Mouse (Mus musculus): ENCODE measurements around the gene Mark2. TPM values are rescaled to one million over a fixed set of nuclear protein-coding genes. Genes with fewer than 3 reads are reported as not detected.

The Mark2 gene
- total RNA-seq, 2 experiments from 2014 or later = 63.5 to 64.0 TPM

DNA sequence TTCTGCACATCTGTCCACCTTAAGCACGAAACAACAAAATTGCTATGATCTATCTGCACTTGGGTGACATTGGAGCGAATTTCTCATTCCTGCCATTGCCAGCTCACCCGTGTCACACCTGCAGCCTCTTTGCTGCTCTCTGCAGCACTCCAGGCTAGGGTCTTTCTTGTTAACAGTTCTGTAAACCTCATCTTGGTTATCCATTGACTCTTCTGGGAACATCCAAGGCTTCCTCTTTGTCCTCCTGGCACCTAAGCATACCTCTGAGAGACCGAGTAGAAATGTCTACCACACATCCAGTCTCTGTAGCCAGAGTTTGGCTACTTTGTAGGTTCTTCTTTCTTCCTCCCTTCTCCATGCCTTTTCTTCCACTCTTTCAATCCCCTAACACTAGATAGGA is 45.7 kb downstream of the Mark2 start:
- DNase-seq (ENCODE audit: low spot score in 2 of 2) = no peak

DNA sequence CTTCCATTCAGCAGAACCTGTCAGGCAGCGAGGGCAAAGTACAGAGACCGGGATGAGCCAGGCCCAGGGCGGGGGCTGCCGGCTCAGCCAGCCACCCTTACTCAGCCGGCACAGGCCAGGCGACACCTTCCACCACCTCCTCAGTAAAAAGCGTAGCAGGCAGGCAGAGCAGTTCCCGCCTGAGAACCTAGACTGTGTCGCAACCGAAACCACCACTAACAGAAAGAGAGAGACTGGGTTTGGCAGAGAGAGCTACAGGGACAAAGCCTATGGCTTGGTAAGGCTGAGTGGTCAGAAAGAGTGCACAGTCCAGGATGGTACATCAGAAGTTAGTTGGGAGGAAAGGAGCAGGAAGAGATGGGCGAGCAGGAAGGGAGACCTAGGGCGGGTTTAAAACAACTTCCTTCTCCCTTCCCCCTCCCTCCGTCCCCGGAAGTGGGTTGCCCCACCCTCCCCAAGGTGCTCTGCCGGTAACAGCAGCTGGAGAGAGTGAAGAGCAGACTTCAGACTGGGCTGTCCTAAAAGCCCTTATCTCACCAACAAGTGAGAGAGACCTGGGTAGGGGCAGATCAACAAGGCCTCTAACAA is 46.5 kb downstream of the Mark2 start:
- no peak for DNase-seq (ENCODE audit: low spot score in 2 of 2)

DNA sequence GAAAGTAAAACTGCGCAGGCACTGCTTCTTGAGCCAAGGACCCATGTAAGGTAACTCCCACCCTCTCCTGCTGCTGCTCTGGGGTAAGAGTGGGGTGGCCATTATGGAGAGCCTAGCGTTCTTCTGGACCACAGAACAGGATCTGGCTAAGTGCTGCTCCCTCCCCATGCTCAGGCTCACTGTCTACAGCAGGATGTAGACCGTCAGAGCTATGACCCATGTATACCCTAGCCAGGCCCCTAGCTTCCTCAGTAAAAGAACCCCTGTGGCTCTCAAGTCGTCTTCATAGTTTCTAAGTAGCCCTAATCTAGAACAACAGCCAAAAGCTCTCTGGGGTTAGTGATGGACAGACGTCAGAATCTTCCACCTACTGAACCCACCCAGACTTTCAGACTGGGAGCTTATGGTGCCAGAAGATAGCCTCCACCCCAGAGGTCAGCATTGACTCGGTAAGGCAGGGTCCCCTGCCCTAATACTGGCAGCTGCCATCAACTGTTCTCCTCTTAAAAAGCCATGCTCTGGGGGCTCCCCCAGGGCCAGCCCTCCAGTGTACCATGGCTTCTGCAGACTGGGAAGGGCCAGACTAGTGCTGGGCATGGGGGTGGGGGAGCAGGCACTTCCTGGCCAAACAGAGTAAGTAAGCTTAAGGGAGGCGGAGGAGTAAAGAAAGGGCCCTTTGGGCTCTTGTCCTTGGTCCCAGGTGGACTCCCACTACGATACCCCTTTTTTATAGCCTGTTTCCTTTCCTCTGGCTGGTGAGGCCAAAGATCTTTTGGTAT is 47.4 kb downstream of the Mark2 start:
- DNase-seq (ENCODE audit: low spot score in 2 of 2) = no peak

DNA sequence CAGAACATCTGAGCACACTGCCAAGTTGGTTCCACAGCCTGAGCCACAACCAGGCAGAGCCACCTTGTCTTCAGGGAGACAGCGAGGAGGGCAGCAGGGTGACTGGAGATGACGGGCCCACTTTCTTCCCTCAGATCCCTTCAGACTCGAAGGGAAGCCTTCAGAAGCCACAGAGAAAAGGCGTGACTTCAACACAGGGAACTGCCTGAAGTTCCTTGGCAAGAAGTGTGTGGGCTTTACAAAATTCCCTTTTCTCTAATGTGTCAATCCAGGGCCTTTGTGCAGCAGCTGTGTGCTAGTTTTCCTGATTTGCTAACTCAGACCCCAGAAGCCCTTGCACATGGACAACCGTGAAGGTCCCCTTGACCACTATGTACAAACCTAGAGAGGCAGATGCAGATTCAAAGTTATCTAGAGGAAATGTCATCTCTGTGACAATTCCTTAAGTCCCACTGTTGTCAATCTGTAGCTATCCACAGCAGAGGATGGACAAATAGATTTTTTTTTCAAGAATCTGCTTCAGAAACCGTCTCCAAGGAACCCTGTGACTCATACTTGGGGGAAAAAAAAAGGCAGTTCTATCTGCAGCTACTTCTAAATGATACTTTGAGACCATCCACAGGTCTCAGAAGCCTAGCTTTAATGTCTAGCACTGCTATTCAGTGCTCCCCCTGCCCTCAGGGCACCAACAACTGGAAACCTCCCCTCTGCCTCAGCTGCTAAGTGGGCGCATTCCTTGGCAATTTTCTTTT is 49.5 kb downstream of the Mark2 start:
- no peak for DNase-seq (ENCODE audit: low spot score in 2 of 2)

DNA sequence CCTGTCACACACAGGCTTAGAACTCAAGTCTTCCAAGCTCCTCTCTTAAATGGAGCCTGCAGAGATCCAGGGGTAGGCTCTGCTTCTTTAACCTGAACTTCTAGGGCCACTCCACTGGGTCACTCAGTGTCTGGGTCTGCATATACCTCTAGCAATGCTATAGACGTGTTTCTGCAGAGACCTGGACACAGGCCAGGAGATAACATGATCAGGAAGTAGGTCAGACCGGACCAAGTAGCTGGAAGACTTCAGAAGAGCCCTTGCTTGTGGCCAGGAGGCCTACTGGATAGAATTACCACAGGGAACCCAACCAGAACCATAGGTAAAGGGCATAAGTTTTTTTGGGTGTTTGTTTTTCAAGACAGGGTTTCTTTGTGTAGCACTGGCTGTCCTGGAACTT is 51.9 kb downstream of the Mark2 start:
- no peak for DNase-seq (ENCODE audit: low spot score in 2 of 2)

DNA sequence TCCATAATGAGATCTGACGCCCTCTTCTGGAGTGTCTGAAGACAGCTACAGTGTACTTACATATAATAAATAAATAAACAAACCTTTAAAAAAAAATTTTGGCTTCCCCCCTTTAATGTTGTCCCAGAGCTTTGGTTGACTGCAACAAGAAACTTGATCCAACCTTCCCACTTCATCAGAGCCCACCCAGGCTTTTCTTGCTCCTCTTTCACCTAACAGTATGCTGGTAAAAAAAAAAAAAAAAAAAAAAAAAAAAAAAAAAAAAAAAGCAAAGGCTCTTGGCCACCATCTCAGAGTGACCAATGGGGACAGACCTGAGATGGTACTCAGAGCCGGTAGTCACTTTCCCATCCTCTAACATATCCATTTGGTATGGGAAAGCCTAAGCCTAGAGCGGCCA is 53.4 kb downstream of the Mark2 start:
- no peak for DNase-seq (ENCODE audit: low spot score in 2 of 2)

DNA sequence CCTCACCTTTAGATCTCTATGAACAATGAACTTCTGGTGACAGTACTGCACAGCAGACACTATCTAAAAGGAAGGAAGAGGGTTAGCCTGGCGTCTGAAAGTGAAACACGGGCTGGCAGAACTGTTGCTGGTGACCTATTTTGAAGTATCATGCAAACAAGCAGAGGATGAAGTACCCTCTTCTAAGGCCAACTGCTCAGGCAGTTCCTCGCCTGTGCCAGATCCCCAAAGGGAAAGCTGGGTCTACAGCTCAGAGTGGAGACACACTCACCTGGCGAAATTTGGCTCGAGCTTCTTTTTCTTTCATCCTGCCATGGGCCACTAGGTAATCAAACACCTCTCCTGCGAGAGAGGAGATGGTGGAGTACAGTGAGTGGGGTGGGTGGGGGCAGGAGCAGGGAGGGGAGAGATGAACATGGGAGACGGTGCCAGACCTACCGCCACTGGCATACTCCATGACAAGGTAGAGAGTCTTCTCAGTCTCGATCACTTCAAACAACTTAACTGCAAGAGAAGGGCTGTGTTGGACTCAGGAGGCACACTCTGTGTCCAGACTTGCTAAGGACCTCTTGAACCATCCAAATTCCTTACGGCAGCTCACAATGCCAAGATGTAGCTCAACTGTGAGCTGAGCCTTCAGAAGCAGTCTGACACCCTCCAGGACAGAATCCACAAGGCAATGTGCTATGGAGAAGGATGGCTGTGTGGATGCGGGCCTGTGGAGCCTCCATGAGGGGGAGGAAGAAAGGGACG is 54.9 kb downstream of the Mark2 start:
- DNase-seq (ENCODE audit: low spot score in 2 of 2) = no peak

DNA sequence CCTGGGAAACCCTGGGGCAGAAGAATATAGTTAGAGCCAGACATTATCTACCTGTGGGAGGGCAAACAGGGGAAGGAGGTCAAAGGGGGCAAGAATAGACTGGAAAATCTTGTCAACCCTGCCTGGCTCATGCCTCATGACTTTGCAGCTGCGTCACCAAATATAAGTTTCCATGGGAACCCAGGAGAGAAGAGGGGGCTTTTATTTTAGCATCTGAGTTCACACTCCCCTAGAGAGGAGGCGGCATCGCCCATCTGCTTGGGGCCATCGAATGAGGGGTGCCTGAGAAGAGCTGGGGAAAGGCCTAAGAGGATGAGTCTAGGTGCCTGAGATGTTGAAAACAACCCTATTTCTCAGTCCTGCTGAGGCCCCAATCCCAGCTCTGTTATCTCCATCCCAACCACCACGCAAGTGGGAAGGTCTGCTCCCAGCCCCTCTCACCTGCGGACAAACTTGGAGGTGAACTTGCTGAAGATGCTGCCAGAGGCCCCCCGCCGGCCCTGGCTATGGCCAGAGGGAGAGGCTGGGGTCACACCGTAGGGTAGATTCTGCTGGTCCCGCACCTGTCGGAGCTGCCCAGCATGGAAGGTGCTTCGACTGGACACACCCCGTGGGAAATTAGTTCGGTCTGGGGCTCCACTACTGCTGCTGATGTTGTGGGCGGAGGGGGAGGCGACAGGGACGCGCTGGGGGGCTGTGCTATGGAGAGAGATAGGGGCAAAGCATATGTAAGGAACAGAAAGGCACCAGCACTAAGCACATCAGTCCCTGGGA is 60.9 kb downstream of the Mark2 start:
- no peak for DNase-seq (ENCODE audit: low spot score in 2 of 2)

DNA sequence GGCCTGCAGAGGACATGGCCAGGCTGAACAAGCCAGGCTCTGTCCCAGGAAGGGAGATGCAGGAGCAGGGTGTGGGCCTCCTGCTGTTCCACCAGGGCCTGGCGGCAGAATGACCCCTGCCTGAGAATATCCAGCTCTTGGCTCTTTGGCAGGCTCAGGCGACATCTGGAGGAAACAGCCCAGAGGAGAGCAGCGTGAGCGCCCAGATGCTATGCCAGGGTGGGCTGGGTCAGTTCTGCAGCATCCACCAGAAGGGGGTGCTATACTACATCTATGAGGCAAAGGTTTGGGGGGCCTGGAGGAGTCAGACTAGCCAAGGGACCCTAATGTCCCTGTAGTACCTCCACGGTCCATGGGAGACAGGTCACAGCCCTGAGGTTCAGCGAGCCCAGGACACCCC is 62.5 kb downstream of the Mark2 start:
- DNase-seq (ENCODE audit: low spot score in 2 of 2) = no peak

DNA sequence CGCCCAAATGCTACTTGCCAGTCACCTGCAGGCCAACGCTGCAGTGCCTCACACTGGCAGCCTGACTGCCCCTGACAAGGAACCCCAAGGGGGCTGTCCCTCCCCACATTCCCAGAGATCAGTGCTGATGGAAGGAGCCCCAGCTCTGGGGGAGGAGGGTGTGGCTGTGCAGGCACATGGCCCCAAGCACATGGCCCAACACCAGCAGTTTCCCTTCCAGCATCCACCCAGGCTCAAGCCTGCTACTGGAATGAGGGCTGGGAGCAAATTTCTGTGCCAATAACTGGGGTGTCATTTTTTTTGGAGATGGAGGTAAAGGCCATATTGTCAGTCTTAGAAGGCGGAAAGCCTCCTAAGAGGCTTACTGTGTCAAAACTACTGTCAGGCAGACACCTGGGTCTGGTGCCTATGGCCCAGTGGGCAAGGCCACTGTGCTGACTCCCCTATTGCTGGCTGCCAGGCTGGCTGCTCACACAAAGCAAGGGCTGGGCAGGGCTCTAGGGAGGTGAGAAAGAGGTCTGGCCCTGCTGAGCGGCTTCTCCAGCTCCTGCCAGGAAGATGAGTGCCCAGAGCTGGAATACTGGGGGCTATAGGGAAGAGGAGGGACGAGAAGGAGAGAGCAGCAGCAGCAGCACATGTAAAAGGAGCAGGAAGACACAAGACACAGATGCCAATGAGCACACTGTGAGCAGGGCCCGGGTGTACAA is 63.3 kb downstream of the Mark2 start:
- no peak for DNase-seq (ENCODE audit: low spot score in 2 of 2)

DNA sequence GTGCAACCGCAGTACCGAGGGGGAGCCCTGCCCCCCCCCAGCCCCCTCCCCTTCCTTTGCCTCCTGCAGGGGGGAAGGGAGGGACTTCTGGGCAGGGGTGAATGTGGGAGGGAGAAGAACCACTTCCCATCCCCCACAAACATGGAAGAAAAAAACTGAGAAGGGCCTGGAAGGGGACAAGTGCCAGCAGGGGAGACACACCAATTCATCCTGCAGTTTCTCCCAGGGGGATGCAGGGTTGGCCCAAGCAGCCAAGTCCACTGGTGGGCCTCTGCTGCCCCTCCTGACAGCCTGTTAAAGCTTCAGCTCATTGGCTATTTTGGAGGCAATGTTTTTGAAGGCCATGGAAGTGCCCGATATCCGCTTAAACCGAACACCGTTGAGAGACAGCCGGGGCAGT is 64.9 kb downstream of the Mark2 start:
- no peak for DNase-seq (ENCODE audit: low spot score in 2 of 2)

DNA sequence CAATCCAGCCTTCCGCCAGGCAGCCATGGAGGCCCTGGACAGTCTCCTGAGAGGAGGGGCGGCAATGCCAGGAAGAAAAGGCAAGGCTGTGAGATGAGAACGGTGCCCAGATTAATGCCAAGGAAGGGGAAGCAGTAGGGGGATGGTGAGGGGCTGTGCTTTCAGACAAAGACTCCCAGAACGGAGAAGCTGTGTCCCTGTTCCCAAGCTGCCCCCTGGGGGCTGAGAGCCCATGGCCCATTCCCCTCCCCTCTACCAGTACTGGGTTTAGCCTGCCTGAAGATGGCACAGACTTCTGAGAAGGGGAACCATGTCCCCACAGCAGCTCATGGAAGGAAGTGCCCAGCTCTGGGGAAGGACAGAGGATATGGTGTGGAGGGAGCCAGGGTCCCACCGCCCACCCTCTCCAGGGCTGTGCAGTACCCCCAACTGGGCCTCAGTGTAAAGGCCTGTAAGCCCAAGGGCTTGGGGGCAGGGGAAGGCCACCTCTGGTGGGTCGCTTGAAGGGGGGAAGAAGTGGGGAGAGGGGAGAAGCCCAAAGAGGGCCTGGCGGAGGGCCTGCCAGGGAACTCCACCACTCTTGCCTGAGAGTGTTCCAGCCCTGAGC is 65.5 kb downstream of the Mark2 start:
- no peak for DNase-seq (ENCODE audit: low spot score in 2 of 2)

DNA sequence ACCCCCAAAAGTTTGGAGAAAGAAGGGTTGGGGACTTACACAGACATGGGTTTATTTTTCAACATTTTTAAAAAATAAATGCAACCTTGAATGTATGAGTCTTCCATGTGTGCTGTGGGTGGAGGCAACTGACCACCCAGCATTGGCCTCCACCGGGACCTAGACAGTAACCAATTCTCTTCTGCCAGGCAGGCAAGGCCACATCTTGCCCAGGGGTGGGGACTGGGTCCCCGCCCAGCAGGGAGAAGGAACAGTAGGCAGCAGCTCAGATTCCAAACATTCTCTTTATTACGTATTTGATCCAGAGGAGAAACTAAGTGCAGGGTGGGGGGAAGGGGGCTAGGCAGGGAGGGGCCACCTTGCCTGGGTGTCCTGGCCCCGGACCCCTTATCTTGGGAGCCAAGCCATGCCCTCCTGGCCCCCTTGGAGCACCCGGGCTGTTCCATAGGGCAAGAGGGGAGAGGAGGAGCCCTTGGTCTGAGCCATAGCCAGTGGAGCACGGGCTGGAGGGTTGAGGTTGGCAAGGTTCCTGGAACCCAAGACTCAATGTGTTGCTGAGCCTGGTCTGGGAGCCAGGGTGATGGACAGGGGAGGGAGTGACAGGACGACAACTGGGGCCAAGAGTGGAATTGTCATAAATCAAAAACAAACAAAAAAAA is 66.4 kb downstream of the Mark2 start:
- DNase-seq (ENCODE audit: low spot score in 2 of 2) = no peak

DNA sequence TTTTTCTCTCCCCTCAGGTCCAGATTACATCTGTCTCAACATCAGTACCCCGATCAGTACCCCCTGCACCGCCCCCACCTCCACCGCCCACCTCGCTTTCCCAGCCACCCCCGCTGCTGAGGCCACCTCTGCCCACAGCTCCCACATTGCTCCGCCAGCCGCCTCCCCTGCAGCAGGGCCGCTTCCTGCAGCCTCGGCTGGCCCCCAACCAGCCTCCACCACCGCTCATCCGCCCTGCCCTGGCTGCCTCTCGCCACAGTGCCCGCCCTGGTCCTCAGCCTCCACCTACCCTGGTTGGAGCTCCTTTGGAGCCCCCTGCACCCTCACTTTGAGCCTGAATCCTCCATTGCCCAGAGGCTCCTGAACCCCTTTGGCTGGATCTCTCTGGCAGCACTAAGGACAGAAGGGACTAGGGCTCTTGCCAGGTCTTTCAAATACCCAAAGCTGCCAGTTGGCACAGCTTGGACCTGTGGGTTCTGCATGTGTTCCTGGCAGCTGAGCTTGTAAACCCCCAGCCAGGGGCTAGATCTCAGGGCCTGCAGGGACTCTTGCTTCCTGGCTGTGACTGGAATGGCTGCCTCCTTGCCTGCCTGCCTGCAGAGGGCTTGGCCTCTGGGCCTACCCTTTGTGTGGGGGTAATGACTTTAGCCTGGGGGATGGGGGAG is 67.2 kb downstream of the Mark2 start:
- DNase-seq (ENCODE audit: low spot score in 2 of 2) = no peak

DNA sequence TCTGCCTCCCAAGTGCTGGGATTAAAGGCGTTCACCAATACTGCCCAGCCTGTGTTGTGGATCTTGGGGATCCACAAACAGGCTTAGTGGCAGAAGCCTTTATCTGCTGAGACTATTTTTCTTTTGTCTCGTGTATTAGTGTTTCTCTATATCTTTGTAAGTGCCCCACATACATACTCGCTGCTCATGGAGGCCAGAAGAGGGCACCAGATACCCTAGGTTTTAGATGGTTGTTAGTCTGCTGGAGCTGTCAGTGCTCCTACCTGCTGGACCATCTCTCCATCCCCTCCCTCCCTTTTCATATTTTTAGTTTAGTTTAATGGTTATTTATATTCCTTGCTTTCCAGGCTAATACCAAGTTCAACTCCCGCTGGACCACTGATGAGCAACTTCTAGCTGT is 68.2 kb downstream of the Mark2 start:
- DNase-seq (ENCODE audit: low spot score in 2 of 2) = no peak

DNA sequence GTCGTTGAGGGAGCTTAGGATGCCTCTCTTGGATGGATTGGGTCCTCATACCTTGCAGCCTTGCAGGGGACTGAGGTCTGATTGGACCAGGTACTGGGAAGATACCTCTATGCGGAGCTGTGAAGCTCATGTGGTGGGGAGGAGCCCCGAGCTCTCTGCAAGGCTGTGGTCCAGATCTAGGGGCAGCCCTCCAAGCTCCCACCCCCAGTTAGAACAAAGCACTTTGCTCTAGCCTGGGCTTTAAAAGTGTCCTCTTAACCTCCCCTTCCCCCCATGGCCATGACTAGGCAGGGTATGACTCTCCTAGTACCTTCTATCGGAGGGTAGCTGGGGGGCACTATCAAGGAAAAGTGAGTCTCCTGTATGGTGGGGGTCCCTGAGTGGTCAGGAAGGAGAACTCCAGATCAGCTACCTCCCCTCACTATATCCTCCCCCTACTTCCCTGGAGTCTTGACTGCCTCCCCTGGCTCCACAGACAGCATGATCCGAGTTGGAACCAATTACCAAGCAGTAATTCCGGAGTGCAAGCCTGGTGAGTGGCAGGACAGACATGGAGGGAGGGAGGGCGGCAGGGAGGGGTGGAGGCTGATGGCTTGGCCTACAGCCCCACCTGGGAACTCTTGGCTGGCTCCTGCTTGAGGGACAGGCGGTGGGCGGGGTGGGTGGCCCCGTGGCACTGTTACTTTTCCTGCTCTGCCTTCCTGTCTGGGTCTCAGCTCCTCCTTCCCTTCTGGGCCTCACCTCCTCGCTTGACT is 72.2 kb downstream of the Mark2 start:
- no peak for DNase-seq (ENCODE audit: low spot score in 2 of 2)

DNA sequence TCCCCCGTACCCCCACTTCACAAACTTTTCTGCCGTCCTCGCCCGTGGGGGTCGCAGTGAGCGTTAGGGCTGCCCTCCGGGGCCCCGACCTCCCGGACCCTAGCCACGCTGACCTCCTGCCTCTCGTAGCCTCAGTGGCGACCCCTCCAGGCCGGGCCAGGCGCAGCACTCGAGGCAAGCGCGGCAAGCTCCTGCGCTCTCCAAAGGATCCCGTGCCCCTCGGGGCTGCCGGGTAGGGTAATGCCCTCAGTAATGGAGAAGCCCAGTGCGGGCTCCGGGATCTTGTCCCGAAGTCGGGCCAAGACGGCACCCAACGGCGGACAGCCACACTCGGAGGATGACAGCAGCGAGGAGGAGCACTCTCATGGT is 73.0 kb downstream of the Mark2 start:
- peak; percentile 70 to 79 for DNase-seq (ENCODE audit: low spot score in 2 of 2)
